Mouse (Mus musculus) heart, adult 9 months (tissue): ENCODE measurements around the gene Cd47.
A peak's percentile ranks its signal among the peaks of the same experiment; 100 is the strongest.
"Not testable (repeated sequence)": the region's sequence is repeated elsewhere in the genome, so short reads cannot be mapped to it uniquely, and the experiment has no call there.

Experiments
- DNase-seq, 2 experiments: peaks; one replicate each; pipeline ENCODE4 v3.0.0; 2022; ENCODE audit warnings: low spot score in 2 of 2

The Cd47 gene

DNA sequence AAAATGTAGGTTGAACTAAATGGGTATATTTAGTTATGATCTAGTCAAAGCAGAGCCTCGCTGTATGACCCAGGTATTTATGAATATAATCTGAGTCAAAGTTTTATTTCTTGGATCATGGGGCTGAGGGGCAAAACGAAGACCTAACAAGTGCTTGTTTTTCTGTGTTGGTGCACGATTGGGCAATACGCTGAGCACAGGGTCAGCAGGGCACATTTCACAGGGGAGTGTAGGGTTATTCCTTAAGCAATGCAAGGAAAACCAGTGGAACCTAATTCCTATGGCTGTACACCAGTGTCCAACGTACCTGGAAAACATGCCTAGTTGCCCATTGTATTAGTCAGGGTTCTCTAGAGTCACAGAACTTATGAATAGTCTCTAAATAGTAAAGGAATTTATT, 12.6 kb upstream of the Cd47 start:
- DNase-seq, result no peak

DNA sequence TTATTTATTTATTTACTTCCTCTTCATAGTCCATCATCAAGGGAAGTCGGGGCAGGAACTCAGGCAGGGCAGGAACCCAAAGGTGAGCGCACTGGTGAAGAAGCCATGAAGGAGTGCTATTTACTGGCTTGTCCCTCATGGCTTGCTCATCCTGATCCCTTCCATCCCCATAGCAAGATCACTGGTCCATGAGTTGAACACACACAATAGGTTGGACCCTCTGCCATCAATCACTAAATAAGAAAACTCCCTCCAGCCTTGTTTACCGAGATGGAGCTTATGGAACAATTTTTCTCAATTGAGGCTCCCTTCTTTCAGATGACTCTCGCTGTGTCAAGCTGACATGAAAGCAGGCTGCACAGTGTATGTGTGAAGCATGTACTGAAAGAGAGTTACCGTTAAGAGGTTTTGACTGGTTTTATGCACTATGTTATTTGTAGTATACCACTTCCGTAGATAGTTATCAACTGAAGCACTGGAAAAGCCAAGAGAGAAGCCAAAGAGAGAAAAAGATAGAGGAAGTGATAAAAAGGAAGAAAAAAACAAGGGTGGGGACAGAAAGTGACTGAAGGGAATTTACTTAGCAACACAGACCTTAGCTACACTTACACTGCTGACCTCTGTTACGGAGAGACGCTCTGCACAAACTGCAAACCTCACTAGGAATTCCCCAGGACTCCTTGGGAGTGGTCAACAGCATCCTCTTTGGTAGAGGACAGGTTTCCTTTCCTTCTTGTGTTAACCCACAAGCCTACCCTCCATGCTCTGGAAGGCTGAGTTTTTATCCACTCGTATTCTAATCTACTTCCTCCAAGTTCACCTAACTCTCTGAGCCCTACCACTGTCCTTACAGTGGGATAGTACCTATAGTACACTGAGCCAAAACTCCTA, 9.5 kb upstream of the Cd47 start:
- no peak for DNase-seq

DNA sequence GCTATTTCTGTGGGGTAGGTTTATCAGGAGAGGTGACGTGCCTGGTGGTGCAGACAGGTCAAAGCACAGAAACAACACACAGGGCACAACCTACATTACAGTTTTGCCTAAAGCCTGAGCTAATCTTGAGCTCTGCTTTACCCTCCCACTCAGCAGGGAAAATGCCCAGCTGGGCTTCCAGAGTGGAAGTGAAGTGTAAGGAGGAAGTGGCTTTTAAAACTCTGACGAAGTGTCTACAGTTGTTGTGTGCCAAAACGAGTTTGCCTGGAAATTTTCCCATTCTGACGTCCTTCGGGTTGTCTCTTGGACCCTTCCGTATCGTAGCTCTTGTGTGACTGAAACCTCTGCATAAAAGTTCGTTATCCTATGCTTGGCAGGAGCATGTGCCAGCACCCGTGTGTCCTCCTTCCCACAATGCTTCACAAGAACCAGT, 7.9 kb upstream of the Cd47 start:
- peak; percentile 38 to 53 for DNase-seq

DNA sequence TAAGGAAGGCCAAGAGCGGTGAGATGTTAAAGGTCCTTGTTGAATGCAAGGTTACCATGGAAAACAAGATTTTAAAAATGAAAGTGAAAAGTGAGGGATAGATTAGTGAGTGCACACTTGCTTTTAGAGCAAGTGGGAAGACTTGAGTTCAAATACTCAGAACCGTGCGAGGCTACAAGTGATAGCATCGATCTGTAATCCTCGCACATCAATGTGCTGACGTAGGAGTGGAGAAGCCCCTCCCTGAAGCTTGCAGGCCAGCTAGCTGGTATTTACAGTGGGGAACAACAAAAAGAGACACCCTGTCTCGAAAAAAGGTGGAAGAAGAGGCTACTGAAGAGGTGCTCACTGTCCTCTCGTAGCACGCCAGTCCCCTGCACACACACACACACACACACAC, 6.7 kb upstream of the Cd47 start:
- DNase-seq, result no peak

DNA sequence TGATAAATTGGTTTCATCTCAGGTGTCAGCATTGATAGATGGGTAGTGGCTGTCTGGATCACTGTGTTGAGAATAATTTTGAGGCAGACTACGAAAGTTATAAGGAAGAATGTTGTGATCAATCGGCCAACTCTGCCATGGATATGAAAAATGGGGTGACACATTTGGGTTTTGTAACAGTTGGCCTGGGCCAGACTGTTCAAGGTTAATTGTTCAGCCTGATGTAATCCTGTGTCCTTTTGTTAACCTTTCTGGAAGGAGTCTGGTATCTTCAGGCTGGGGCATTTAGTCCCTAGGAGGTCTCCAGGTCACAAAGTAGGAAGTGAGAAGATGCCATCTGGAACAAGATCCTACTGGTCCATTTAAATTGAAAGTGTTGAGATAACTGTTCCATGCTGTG, 4.1 kb upstream of the Cd47 start:
- DNase-seq, result no peak

DNA sequence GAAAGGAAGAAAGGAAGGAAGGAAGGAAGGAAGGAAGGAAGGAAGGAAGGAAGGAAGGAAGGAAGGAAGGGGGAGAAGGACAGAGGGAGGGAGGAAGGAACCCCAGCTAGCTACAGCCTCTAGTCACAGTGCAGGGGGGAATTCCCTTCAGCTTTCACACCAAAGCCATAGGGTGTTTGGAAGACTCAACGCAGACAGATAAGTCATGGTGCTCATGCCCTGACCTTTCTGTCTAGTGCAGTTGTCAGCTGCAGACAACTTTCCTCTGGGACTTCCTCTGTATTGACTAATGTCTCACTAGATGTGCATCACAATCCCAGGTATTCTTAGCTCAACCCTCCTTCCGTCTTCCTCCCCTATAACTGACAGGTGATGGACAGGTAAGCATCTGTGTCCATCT, 3.4 kb upstream of the Cd47 start:
- DNase-seq, result no peak

DNA sequence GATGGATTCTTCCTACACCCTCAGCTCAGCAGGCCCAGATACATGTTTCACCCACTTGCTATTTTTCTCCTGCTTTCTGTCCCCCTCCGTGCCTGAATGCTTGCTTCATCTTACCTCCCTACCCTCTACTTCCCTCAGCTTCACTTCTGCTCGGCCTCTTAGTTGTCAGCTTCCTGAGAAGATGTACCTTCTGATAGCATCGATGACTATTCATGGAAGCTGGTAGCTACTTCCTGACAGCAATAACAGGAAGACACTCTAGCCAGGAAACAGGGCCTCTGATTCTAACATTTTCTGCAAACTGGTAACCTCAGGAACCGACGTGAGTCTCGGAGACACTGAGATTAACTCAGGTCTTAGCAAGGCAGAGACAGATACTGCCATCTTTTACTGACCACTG, 1.5 kb upstream of the Cd47 start:
- peak; percentile 37 to 52 for DNase-seq

DNA sequence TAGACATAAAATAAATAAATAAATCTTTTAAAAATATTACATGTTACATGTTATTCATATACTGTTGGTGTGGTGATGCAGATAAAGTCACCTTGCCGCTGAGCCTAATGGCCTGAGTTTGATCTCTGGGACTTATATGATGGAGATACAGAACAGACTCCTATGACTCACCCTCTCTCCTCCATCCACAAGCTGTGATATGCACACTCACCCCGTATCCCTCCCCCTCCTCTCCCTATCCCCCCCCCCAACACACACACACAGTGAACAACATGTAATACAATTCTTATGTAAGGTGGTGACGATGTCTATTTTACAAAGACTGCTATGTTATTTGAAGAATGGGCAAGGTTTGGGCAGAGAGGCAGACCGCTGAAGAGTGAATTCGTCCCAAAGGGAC, 663 bp downstream of the Cd47 start:
- DNase-seq, result no peak

DNA sequence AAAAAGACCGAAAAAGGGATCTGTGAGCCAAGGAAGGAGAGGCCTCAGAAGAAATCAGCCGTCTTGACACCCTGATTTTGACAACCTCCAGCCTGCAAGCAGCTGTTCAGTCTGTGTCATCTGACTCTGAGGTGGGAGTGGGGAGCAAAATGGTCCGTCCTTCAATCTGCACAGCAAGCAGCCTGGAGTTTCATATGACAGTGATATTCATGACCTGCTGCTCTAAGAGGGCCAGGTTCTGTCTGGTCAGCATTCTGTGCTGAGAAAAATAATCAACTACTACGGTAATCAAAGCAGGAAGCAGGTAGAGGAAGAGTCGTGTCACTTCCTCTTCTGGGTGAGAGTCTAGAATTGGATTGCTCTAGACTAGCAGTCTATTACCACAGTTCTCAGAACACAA, 1.1 kb downstream of the Cd47 start:
- no peak for DNase-seq

DNA sequence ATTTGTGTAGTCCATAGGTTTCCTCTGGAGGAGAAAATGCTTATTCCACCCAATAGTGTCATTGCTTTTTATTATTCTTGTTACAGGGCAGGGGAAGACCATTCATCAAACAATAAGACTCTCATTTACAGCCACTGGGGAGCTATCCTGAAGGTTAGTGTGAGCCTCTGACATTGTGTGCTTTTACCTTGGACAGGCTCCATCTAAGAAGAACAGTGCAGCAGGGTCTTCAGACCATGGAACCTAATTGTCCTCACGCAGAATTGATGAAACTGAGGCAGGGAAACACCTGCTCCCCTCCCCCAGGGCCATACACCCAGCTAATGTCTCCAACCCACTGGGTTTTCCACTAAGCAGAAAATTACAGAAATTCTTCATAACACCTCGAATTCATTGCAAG, 2.7 kb downstream of the Cd47 start:
- no peak for DNase-seq

DNA sequence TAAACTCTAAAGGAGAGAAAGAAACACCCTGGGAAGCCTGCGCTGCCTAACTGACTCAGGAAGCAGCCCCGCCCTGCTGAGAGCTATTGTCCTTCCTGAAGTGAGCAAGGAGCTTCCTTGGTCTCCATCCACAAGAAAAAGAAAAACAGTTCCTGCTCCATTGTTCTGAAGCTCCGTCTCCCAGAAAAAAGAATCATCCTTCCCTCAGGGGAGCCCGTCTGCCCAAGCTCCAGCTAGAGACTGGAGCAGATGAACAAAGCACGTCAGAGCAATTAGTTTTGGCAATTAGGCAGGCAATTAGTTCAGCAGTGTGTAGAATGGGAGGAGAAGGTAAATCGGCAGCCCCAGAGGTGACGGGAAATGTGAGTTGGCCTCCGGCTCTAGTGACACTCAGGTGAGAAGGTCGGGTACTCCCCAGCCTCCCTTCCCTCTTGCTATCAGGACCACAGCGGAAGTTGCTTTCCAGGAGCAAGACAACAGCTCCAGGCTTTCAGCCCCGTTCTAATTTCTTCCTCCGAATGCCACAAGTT, 3.7 kb downstream of the Cd47 start:
- peak; percentile 13 to 30 for DNase-seq

DNA sequence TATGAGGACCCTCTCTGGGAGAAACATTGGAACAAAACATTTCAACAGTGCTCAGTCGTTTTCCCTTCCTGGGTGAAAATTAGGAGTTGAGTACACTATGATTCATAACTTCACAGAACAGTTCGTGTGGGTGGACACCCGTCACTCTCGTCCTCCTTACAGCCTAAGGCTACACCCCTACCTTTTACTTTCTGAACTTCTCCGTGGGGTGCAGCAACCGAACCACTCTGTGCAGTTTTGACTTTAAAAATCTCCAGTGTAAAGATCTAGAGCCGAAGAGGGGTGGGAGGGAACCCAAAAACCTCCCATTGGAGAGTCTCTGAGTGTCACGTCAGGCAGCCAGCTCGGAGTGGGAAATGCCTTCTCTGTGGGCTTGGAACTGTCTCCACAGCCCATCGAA, 6.6 kb downstream of the Cd47 start:
- DNase-seq, result no peak

DNA sequence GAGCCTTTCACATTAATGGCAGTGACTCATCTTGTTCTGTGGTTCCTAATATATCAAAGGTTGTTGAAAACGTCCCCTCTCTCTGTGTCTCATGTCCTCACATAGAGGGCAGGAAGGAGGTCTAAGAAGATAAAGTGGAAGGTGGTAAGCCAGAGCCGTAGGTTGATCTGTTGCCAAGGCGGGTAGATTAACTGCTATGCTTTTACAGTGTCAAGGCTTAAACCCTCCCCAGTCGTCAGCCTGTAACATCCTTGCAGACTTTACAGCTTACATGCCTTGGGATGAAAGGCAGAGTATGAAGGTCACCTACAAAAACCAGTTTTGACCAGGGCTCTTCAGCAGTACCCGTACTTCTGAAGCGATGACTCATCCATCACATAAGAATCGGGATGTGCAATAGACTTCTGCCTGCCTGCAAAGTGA, 7.1 kb downstream of the Cd47 start:
- no peak for DNase-seq

DNA sequence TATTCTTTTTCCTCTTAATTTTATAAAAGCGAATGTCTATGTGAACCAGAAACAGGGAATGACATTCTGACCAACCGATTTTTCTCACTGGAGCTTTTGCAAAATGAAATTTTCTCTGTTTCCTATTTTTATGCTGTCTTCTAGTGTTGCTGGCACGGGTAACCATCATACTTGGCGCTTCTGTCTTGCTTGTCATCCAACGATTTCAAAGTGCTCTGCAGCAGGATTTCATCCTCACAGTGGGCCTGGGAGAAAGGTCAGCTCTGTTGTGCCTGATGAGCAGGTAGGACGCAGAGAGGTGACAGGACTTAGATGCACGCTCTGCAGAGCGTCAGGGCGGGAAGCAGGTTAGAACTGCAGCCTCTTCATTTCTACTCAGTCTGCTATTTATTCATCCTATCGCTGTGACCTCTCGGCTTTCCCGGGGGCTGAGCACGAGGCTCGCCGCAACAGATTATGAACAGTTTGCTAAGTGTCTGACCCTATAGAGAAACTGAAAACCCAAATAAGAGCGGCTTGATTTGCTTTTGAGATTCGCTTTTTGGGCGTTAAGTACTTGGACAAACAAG, 7.6 kb downstream of the Cd47 start:
- no peak for DNase-seq

DNA sequence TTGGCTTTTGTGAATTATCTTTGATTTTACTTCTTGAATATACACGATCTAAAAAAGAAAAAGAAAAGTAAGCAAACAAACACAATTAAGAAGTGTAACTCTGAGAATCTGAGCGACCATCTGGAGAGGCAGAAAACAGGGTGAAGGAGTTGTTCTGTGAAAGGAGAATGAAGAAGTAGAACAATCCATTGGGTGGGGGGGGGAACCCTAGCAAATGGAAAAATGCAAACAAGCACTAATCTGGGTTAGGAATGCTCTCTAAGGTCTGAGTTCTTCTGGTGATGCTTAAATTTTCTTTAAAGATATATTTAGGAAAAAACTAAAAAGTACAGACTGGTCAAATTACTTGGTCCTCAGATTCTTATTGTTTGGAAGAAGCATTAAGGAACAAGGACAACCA, 11.6 kb downstream of the Cd47 start:
- DNase-seq, result no peak

DNA sequence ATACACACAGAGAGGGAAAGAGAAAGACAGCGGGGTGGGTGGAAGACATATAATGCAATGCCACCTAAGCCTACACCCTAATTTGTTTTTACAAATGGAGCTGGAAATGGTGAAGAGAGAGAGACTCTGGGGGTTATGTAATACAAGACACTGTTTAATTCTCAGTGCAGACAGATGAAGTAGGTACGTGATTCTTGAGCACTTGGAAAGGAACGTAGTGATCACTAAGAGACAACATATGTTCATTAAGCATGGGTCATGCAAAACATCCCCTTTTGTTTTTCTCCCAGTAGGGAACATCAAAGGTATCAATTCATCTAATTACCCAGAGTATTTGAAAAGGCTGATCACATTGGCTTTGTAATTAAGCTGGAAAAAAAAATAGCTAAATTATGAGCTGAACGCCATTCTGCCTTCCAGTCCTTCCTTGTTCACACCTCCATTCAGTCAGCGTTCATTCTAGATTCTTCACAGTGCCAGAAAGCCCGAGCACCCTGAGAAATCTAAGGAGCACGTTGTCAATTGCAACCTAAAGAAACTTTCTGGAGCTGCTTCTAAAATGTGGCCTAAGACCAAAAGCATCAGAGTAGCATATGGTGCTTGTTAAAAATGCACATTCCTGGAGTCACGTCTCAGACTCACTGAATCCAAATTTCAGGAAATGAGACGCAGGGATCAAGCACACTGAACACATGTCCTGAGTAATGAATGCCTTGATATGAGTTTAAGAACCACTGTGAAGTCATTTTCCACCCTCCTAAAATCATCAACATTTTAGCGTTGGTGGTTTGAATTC, 12.7 kb downstream of the Cd47 start:
- DNase-seq, result no peak

DNA sequence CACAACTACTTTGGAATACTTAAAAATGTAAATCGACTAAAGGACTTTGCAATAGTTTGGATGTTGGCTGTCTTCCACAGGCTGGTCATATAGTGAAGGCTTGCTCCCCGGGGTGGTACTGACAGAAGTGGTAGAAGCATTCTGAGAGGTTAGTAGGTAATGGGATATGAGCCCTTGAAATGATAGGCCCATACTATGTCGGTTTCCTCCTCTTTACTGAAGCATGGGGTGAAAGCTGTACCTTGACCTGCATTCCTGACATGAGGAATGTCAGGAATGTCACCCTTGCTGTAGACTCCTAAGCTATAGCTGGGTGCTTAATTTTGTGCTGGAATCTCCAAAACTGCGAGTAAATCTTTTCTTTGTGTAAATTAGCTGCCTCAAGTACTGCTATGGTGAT, 14.1 kb downstream of the Cd47 start:
- no peak for DNase-seq

DNA sequence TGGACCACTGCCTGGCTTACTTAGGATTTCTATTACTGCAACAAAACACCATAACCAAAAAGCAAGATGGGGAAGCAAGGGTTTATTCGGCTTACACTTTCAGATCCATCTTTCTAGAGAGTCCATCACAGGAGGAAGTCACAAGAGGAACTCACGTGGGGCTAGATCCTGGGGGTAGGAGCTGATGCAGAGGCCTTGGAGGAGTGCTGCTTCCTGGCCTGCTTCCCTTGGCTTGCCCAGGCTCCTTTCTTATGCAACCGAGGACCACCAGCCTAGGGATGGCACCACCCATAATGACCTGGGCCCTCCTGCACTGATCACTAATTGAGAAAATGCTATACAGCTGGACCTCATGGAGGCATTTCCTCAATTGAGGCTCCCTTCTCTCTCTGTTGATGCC, 16.6 kb downstream of the Cd47 start:
- DNase-seq, result no peak

DNA sequence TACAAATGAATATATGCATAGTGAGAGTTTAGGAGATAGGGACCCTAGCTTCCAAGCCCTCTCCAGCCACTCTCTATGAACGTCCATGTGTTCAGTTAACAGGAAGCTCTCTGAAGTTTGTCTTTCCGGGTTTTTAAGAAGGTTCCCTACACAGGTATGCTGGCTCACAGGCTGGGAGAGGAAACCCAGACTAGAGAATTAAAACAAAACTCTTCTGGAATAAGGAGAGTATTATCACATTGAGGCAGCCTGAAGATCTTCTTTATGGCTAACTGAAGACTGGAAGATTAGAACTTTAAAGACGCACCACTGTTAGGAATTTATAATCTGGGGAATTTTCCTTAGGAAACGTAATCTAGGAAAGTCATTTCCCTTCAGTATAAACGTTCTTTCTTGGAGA, 17.8 kb downstream of the Cd47 start:
- no peak for DNase-seq

DNA sequence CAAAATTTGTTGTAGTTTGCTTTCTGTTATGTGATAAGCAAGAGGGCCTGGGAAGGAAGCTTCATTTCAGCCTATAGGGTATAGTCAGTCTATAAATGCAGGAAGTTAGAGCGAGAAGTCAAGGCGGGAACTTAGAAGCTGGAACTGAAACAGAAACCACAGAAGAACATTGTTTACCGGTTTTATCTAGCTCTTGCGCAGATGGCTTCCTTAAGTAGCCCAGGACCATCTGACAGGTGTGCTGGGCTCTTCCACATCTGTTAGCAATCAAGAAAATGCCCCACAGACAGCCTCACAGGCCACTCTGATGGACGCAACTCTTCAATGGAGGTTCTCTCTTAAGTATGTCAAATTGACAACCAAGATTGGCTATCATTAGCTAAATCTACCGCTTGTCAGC, 18.3 kb downstream of the Cd47 start:
- peak in 1 of 2 experiments; percentile 40 for DNase-seq

DNA sequence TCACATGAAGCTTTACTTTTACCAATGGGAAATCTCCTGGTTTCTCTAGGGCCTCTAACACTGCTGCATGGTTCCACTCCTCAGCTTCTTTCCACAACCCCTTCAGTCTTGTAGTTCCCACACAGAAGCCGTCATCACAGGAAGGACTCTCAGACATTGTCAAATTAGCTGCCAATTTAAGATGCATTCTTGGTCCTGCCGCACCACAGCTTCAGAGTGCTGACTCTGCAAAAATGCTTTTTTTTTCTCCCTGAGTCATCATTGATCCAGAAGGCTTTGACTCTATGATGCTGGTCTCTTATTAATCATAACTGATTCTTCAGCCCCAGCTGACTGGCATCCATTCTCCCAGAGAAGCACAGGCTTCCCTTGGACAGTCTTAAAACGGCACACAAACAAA, 19.2 kb downstream of the Cd47 start:
- no peak for DNase-seq

DNA sequence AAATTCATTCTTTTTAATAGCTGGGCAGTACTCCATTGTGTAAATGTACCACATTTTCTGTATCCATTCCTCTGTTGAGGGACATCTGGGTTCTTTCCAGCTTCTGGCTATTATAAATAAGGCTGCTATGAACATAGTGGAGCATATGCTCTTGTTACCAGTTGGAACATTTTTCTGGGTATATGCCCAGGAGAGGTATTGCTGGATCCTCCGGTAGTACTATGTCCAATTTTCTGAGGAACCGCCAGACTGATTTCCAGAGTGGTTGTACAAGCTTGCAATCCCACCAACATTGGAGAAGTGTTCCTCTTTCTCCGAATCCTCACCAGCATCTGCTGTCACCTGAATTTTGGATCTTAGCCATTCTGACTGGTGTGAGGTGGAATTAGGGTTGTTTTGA, 30.6 kb downstream of the Cd47 start:
- DNase-seq, result not testable (repeated sequence)

DNA sequence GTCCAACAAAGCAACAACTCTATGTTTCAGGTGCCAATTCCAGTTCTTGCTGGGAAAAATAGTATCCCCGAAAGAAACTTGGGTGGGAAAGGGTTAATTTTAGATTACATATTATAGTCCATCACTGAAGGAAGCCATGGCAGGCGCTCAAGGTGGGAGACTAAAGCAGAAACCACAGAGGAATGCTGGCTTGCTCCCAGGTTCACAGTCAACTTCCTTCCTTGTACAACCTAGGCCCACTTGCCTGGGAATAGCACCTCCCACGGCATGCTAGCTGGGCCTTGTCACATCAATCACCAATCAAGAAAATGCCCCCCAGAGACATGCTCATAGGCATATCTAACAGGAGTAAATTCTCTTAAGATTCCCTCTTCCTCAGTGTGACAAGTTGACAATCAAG, 32.0 kb downstream of the Cd47 start:
- no peak for DNase-seq
